Mouse (Mus musculus) embryonic facial prominence, embryonic 15.5 days (tissue): ENCODE data around the gene Rab4b. TPM values are rescaled to one million over a fixed set of nuclear protein-coding genes. Genes with fewer than 3 reads are reported as not detected.
A peak's percentile ranks its signal among the peaks of the same experiment; 100 is the strongest.

ENCODE experiments used
- ATAC-seq: fragments of 200-750 bp; cut with Nextera tagmentation; 2 replicates; pipeline ENCODE4 v1.8.0; 2017; ENCODE audit warnings: low read depth, moderate TSS enrichment; ENCODE audit not compliant: insufficient number of reproducible peaks, low FRiP score, low TSS enrichment
- H3K27ac ChIP-seq: fragments of 300-500 bp; sonication (generic); replicated peaks from 2 replicates; pipeline ENCODE4 v1.5.1; 2015; ENCODE audit warnings: mild to moderate bottlenecking, inconsistent platforms
- H3K27me3 ChIP-seq: fragments of 300-500 bp; sonication (generic); 2 replicates; pipeline ENCODE4 v1.6.1; 2015; ENCODE audit warnings: inconsistent platforms
- H3K36me3 ChIP-seq: fragments of 300-500 bp; sonication (generic); 2 replicates; pipeline ENCODE4 v1.6.1; 2015; ENCODE audit warnings: mild to moderate bottlenecking, inconsistent platforms
- H3K4me1 ChIP-seq: fragments of 300-500 bp; sonication (generic); 2 replicates; pipeline ENCODE4 v1.6.1; 2015; ENCODE audit warnings: inconsistent platforms
- H3K4me2 ChIP-seq: fragments of 300-500 bp; sonication (generic); replicated peaks from 2 replicates; pipeline ENCODE4 v1.6.1; 2015; ENCODE audit warnings: mild to moderate bottlenecking, inconsistent platforms
- H3K4me3 ChIP-seq: fragments of 300-500 bp; sonication (generic); replicated peaks from 2 replicates; pipeline ENCODE4 v1.5.1; 2015; ENCODE audit warnings: mild to moderate bottlenecking, inconsistent platforms
- H3K9ac ChIP-seq: fragments of 300-500 bp; sonication (generic); 2 replicates; pipeline ENCODE4 v1.6.1; 2015; ENCODE audit warnings: inconsistent platforms
- H3K9me3 ChIP-seq: fragments of 300-500 bp; sonication (generic); replicated peaks from 2 replicates; pipeline ENCODE4 v1.6.1; 2016; ENCODE audit warnings: inconsistent platforms
- WGBS: fragments of 180-500 bp; shearing (Covaris S2); methylation state at CpG from one replicate; pipeline ENCODE4 v1.1.7; 2015; 5-methylcytosine and 5-hydroxymethylcytosine counted together
- polyA plus RNA-seq: library from polyadenylated mRNA; unstranded; fragments of >200 nt; fragmentation: Nextera tagmentation; extraction: Ambion mirVana; gene quantifications from 2 replicates; pipeline ENCODE4 v1.2.1, GENCODE M21; 2015

Gene Rab4b
- polyA plus RNA-seq, 1 experiment from 2014 or later: 72.4 TPM

DNA sequence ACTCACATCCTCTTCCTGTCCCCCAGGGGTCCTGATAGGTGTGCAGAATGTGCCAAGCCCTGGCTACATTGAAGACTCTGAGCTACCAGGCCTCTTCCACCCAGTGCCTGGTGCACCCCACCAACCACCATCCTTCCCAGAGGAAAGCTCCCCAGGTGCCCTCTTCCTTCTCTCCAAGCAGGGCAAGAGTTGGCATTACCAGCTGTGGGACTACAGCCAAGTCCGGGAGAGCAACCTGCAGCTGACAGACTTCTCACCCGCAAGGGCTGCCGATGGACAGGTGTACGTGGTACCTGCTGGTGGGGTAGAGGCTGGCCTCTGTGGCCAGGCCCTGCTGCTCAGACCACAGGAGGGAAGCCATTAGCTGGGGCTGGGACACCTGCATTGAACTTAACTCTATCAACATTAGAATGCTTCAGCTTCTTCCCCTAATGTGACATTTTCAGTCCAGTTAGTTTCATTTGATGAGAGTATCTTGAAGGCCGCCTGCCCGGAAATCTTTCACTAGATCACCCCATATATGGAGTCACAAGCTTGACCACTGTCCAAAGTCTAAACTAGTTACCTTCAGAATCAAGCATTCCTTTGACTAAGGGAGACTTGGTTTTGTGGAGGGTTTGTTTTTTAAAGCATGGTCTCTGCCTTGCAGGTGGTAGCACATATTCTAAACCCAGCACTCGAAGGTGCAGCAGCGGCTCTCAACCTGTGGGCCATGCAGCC, 25.2 kb upstream of the Rab4b start:
- no peak overlapping the region for H3K4me3 ChIP-seq
- no peaks in the 10 kb centered on the region for H3K9me3 ChIP-seq
- H3K4me2 ChIP-seq: no peak overlapping the region
- no peaks in the 10 kb centered on the region for H3K4me1 ChIP-seq
- peaks cover 58% of the 10 kb centered on the region for H3K36me3 ChIP-seq
- no peak; the same call in 1 of the 2 replicates for ATAC-seq
- H3K27ac ChIP-seq: no peak overlapping the region
- no peaks in the 10 kb centered on the region for H3K27me3 ChIP-seq
- no peak overlapping the region for H3K9ac ChIP-seq
- 92% methylated on average over 8 of the region's 8 CpGs for WGBS

DNA sequence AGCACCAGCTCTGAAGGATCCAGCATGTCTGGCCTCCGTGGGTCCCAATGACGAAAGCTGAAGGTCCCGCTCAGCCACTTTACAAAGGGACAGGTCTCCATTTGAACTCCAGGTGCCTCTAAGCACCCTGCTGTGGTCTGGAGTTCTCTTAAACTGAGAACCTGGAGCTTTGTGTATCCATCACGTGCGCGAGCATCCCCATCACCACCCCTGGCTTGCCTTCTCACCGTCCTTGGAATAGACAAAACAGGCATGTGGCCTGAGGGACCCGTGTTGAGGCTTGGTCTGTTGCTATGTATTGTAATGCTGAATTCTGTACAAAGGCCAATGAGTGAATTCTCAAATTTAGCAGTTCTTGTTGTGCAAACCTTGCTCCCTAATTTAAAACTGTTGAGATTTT, 20.1 kb upstream of the Rab4b start:
- no peak overlapping the region for H3K9ac ChIP-seq
- WGBS: 94% methylated on average over 8 of the region's 8 CpGs
- H3K36me3 ChIP-seq: peaks cover 33% of the 10 kb centered on the region
- no peaks in the 10 kb centered on the region for H3K27me3 ChIP-seq
- no peaks in the 10 kb centered on the region for H3K9me3 ChIP-seq
- H3K4me1 ChIP-seq: peaks cover 17% of the 10 kb centered on the region
- H3K4me2 ChIP-seq: no peak overlapping the region
- ATAC-seq: no peak
- H3K27ac ChIP-seq: no peak overlapping the region
- H3K4me3 ChIP-seq: no peak overlapping the region

DNA sequence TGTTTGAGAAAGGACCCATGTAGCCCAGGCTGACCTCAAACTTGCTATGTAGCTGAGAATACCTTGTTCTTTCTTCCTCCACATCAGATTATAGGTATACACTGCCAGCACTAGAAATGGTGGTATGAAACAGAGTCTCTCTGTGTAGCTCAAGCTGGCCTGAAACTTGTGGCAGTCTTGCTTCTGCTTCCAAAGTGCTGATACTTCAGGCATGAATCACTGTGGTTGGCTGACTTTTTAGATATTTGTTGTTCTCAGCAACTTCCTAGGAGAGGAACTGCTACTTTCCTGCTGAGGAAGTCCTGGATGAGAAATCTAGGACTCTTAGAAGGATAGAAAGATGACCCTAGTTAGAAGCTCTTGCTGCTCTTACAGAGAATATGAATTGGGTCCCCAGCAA, 19.7 kb upstream of the Rab4b start:
- no peak overlapping the region for H3K4me2 ChIP-seq
- H3K27ac ChIP-seq: no peak overlapping the region
- H3K9ac ChIP-seq: no peak overlapping the region
- no peaks in the 10 kb centered on the region for H3K9me3 ChIP-seq
- no peak for ATAC-seq
- H3K36me3 ChIP-seq: peaks cover 33% of the 10 kb centered on the region
- H3K4me3 ChIP-seq: no peak overlapping the region
- H3K27me3 ChIP-seq: no peaks in the 10 kb centered on the region
- H3K4me1 ChIP-seq: peaks cover 18% of the 10 kb centered on the region

DNA sequence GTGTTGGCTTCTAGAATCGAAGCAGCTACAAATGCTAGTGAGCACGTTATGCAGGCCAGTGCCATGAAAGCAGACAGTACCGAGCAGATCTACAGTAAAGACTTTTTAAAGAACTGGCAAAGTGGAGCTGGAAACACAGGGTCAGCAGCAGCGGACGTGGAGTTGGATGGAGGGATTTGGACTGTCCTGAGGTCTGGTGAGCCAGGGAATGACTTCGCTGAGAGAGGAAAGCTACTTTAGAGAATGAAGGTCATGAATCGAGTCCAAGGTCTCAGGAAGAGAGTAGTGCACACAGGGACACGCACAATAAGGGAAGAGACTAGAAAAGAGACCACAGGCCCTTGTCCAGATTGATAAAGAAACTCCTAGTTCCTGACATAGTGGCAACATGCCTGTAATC, 18.9 kb upstream of the Rab4b start:
- no peaks in the 10 kb centered on the region for H3K9me3 ChIP-seq
- peaks cover 33% of the 10 kb centered on the region for H3K36me3 ChIP-seq
- H3K4me3 ChIP-seq: no peak overlapping the region
- H3K27ac ChIP-seq: no peak overlapping the region
- H3K9ac ChIP-seq: no peak overlapping the region
- H3K4me2 ChIP-seq: no peak overlapping the region
- no peak for ATAC-seq
- WGBS: 91% methylated on average over 8 of the region's 8 CpGs
- H3K4me1 ChIP-seq: peaks cover 18% of the 10 kb centered on the region
- H3K27me3 ChIP-seq: no peaks in the 10 kb centered on the region

DNA sequence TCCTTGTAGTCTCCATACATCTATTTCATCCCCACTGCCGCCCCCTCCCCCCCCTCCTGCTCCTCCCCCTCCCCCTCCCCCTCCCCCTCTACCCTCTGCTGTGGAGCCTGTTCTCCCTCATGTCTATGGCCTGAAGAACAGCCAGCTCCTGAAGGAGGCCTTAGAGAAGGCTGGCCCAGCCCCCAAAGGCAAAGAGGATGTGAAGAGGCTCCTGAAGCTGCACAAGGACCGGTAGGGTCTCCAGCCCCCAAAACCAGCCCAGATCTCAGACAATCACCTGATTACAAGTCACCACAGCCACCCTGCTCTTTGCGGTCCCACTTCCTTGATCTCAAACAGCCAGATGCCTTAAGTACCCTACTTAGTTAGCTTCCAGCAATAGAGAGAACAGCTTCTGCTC, 18.4 kb upstream of the Rab4b start:
- peaks cover 36% of the 10 kb centered on the region for H3K36me3 ChIP-seq
- H3K4me2 ChIP-seq: no peak overlapping the region
- no peak overlapping the region for H3K9ac ChIP-seq
- 86% methylated on average over 3 of the region's 3 CpGs for WGBS
- peaks cover 18% of the 10 kb centered on the region for H3K4me1 ChIP-seq
- H3K27ac ChIP-seq: no peak overlapping the region
- no peak for ATAC-seq
- H3K9me3 ChIP-seq: no peaks in the 10 kb centered on the region
- no peak overlapping the region for H3K4me3 ChIP-seq
- no peaks in the 10 kb centered on the region for H3K27me3 ChIP-seq

DNA sequence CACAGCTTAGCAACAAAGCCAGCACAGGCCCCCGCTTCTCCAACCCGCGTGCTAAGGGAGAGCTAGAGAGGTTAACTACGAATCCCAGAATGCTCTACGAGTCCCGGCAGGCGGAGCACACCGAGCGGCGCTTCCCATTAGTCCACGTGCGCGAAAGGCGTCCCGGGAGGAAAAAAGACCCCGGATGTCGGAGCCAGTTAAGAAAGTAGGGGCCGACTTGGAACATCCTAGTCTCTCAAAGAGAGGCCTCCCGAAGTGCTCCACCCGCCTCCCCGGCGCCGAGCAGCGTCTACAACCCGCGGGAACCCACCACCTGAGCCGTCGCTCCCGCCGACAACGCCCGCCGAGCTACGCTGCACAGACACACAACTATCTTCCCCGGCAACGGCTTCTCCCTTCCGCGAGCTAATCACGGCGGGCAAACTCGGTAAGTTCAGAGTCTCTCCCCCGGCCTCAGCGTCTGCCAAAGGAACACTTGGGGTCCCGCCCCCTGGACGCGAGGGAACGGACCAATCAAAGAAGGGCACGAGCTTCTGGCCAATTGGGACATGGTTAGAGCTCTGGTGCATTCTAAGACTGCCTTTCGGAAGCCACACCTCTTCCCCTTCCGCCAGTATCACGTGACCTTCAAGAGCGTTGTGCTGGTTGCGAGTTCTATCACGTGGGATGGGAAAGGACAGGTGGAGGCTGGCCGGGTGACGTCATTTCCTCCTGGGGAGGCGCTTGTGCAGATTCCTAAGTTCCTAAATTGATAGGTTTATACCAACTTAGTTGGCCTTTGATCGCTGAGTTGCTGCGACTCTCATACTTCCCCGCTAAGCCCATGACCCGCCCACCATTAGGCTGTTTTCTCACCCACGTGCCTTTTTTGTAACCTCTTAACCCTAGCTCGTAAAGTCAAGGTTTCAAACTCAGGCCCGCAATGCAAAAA, 17.2 kb upstream of the Rab4b start, which contains the start of the genes BC024978 and Snrpa:
TSS of gene BC024978 (plus strand) at position 101 of the 931 bp plus-strand sequence.
TSS of gene Snrpa (minus strand) at position 591 of the 931 bp plus-strand sequence.
- ATAC-seq: peak; percentile 99
- Histone ChIP-seq H3K4me1 (peaks cover 18% of the 10 kb centered on the region), H3K9ac (peak within 1 kb of the TSS; percentile 97), H3K4me3 (peak within 1 kb of the TSS; percentile 91), H3K9me3 (no peaks in the 10 kb centered on the region), H3K27me3 (no peaks in the 10 kb centered on the region), H3K27ac (peak within 1 kb of the TSS; percentile 100), H3K36me3 (peaks cover 41% of the 10 kb centered on the region), H3K4me2 (peak within 1 kb of the TSS; percentile 78)
- under 1% methylated on average over 64 of the region's 64 CpGs for WGBS

DNA sequence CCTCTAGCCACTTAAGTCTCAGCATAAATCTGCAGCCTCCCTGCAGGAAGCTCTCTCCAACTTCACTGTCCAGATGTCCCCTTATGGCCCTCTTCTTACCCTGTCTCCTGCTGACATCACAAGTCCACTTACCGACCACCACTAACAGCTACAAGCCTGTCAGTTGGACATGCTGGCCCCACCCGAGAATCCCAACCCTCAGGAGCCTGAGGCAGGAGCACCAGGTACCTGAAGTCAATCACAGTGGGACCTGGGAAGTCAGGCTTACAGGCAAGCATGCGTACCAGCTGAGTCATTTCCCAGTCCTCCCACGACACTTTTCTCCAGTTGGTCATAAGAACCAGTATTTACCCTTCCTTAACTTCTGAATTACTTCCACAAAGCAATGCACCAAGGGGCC, 15.0 kb upstream of the Rab4b start:
- no peak overlapping the region for H3K9ac ChIP-seq
- peaks cover 18% of the 10 kb centered on the region for H3K4me1 ChIP-seq
- H3K27me3 ChIP-seq: no peaks in the 10 kb centered on the region
- ATAC-seq: no peak
- H3K27ac ChIP-seq: no peak overlapping the region
- H3K4me2 ChIP-seq: no peak overlapping the region
- 85% methylated on average over 4 of the region's 4 CpGs for WGBS
- peaks cover 60% of the 10 kb centered on the region for H3K36me3 ChIP-seq
- no peak overlapping the region for H3K4me3 ChIP-seq
- H3K9me3 ChIP-seq: no peaks in the 10 kb centered on the region

DNA sequence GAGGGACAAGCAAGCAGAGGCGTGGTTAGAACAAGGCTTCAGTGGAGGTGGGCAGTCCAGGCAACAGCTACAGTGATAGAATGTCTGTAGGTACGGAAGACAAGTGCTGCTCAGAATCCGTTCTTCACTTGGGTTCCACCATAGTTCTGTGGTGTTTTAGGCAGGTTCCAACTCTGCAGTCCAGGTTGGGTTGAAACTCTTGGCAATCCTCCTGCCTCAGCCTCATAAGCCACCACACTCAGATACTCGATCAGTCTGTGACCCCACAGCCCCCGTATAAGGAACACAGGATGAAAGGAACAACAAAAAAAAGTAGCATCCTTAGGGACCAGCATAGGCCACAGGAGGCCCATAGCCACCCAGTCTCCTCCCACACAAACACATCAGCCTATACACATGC, 13.7 kb upstream of the Rab4b start:
- Histone ChIP-seq H3K4me3 (no peak overlapping the region), H3K9me3 (no peaks in the 10 kb centered on the region), H3K9ac (no peak overlapping the region), H3K27ac (no peak overlapping the region), H3K4me1 (peaks cover 18% of the 10 kb centered on the region), H3K4me2 (no peak overlapping the region), H3K36me3 (peaks cover 67% of the 10 kb centered on the region), H3K27me3 (no peaks in the 10 kb centered on the region)
- no peak for ATAC-seq
- 94% methylated on average over 5 of the region's 5 CpGs for WGBS

DNA sequence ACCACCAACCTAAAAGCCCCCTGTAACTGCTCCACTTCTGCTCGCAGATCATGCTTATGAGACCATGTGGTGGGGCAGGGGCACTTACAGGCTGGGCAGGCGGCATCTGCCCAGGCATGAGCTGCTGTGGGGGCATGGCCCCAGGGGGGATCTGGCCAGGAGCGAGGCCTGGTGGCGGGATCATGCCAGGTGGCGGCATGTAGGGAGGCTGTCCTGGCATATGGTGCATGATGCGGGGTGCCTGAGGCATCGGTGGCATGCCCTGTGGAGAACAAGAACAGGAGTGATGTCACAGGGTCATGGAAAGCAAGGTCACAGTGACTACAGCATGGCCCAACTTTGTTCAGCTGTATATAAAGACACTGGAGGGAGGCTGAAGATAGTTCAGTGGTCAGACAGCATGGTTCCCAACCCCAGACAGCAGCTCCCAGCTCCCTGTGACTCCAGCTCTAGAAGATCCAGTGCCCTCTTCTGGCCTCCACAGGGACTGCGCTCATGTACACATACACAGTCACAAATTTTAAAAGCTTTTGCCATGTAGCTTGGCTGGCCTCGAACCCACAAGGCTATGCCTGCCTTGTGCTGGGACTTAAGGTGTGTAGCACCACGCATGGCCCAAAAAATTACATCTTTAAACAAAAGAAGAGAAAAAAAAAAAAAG, 10.7 kb upstream of the Rab4b start:
- 95% methylated on average over 10 of the region's 10 CpGs for WGBS
- no peaks in the 10 kb centered on the region for H3K27me3 ChIP-seq

DNA sequence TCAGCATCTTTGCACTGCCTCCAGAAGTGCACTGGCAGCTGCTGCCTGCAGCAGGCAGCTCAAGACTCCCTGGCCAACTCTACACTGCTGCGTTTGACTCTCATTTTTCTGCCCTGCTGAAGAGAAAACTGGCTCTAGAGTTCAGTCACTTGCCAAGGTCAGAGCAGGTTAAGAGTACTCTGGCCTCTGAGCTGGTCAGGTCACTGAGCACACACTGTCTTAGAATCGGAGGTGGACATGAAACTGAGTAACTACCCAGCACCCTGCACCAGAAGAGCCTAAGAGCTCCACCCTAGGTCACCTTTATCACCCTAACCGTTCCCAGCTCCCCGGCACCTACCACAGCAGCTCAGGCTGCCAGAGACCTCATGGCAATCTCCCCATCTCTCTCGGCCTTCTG, 7.3 kb upstream of the Rab4b start:
- ATAC-seq: no peak
- Histone ChIP-seq H3K36me3 (peaks cover 76% of the 10 kb centered on the region), H3K4me1 (no peaks in the 10 kb centered on the region), H3K27ac (no peak overlapping the region), H3K9ac (no peak overlapping the region), H3K4me3 (no peak overlapping the region), H3K27me3 (no peaks in the 10 kb centered on the region), H3K9me3 (no peaks in the 10 kb centered on the region), H3K4me2 (no peak overlapping the region)
- WGBS: 90% methylated on average over 5 of the region's 5 CpGs

More for the DNA sequence above, 10.7 kb upstream of the Rab4b start:
- Histone ChIP-seq H3K4me1 (peaks cover 6% of the 10 kb centered on the region), H3K9ac (no peak overlapping the region), H3K27ac (no peak overlapping the region), H3K4me3 (no peak overlapping the region), H3K36me3 (peaks cover 95% of the 10 kb centered on the region), H3K9me3 (no peaks in the 10 kb centered on the region), H3K4me2 (no peak overlapping the region)
- no peak for ATAC-seq

DNA sequence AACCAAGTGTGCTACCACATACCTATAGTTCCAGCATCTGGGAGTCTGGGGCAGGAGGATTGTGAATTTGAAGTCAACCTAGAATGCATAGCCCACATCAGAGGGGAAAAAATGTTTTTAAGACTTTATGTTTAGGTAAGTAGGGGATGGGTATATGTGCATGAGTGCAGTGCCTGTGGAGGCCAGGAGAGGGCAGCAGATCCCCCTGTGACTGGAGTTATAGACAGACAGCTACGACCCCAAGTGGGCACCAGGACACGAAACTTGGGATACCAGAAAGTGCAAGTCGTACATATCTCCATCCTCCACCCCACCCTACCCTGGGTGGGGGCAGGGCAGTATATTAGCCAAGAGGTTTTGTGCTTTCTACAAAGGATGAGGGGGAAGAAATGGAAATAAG, 6.3 kb upstream of the Rab4b start:
- 64% methylated on average over 3 of the region's 3 CpGs for WGBS
- Histone ChIP-seq H3K4me3 (no peak overlapping the region), H3K27me3 (no peaks in the 10 kb centered on the region), H3K27ac (no peak overlapping the region), H3K4me1 (no peaks in the 10 kb centered on the region), H3K36me3 (peaks cover 65% of the 10 kb centered on the region), H3K9me3 (no peaks in the 10 kb centered on the region), H3K9ac (no peak overlapping the region), H3K4me2 (no peak overlapping the region)
- no peak for ATAC-seq
